Mouse (Mus musculus): ENCODE results near the gene Fam168b.

Gene Fam168b

DNA sequence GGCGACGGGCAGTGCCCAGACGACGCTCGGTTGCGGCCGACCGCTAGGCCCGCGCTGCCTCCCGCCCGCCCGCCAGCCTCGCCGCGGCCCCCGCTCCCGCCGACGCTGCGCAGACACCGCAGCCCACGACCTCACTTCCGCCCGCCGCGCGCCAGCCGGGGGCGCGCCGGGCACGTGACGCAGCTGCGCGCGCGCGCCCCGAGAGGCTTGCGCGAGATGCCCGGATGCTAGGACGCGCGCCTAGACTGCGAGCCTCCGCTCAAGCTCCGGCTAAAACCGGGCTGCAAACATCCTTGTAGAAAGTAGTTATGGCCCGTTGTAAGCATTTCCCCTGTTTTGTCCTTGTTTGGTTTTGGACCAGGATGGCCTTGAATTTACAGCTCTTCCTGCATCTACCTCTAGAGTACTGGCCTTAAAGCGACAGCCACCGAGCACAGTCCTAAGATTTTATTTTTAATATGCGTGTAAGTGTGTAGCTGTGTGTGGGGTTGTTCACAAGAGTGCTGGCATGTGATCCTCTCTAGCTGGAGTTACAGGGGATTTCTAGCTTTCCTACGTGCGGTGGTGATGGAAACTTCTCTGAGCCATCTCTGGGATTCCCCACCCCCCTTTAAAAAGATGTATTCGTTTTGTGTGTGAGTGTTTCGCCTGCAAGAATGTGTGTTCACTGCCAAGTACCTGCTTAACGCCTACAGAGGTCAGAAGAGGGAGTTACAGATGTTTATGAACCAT is at the start of gene Fam168b:
Gene Fam168b (minus strand): TSS at position 179 of the 732 bp plus-strand sequence.
- peak; percentile 91 for DNase-seq

DNA sequence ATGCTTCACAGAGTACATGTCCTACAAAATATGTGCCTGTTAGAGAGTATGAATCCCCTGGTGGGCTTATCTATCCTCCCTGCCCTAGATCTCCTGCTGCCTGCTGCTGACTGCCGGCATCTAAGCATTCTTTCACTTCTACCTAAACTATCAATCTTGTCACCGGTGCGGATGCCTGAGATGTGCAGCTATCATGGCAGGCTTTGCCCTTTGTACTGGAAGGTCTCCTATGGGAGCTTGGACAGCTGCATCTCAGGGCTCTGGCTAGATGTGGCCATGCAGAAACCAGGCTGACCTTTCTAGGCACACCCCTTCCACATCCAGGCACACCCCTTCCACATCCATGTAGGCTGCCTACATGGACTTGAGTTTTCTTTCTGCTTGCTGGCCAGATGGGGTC is 49.6 kb upstream of the Fam168b start:
- no peak for DNase-seq

DNA sequence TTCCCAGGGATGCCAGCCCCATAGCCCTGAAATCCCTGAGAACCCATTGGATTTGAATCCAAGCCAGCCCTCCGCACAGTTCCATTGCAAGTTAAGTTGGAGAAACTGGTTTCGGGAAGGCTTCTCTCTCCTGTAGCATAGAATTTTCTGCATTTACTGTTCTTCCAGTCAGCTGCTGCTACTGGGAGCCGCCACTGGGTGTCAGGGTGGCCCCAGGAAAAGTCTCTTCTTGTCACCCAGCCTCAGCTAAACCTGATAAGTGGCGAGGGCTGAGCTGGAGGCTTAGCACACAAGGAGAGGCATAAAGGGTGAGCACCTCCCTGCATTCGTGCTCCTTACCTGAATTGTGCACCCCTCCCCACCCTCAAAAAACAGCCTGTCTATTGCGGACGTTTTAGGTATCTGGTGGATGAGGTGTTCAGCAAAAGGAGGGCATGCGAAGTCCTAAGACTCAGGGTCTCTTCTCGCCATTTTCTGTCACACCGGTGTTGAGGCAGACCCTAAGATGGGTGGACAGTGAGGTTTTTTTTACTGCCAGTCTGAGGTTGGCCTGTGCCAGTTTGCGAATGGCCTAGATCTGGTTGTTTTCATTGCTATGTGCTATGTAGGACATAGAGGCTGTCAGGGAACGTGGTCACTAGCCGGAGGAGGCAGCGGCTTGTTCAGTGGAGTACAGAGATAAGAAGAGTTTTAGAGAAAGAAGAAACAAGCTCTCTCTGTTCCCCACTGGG is 48.9 kb upstream of the Fam168b start:
- DNase-seq, result peak; percentile 43

DNA sequence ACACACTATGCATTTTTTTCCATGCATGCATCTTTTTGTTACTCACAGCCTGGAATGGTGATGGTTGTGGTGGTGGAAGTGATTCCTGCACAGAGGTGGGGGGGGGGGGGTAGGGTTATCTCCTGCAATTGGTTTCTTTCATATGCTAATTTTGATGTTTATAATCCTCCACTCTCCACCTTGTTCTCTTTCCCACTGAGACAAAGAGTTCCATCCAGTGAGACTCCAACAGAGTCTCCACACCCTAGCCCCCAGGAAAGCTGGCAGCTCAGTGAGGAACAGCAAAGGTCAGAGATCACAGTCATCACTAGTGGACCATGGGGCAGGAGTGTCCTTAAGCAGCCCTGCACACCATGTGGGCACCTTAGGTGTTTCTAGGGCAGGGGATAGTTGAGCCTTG is 40.9 kb upstream of the Fam168b start:
- no peak for DNase-seq

DNA sequence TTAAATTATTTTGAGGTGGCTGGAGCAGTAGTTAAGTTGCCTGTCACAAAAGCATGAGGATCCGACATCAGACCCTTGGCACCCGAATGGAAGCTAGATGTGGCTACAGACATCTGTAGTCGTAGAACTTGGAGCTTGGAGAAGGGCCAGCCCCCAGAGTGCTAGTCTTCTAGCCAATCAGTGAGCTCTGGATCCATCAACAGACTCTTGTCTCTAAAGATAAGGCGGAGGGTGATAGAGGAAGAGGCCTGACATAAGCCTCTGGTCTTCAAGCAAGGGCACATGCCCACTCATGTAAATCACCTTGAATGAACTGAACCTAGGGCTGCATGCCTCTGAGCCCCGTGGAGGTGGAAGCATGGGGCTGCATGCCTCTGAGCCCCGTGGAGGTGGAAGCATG is 36.7 kb upstream of the Fam168b start:
- no peak for DNase-seq

DNA sequence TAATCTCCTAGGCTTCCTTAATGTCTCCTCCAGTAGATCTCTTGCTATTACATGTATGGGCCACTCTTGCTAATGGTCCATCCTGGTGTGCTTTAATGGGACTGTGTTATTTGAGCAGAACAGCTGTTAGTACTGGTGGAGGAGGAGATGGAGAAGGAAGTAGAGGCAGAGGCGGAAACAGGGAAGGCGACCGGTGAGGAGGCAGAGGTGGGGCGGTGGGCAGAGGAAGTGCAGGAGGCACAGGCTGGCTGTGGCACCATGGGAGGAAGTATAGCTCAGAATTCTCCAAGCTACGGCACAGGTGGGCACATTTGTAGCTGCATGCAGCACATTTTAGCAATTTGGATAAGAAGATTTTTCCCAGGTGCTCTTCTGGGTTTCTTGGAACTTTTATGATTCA is 30.7 kb upstream of the Fam168b start:
- DNase-seq, result no peak

DNA sequence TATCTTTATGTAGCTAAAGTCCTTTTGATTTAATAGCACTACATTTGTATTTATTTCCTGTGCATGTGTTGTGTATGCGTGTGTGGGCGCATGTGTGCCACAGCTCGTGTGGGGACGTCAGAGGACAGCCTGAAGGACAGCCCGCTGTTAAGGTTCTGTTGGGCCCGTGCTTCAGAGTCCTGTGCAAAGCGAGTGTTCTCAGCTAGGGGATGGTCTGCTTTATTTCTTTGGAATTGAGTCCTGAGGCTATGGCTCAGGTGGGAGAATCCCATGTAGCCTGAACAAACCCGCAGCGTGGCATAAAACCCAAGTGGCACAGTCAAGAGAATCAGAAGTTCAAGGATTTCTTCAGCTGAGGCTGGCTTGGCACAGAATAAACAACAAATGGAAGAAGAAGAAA is 28.3 kb upstream of the Fam168b start:
- no peak for DNase-seq

DNA sequence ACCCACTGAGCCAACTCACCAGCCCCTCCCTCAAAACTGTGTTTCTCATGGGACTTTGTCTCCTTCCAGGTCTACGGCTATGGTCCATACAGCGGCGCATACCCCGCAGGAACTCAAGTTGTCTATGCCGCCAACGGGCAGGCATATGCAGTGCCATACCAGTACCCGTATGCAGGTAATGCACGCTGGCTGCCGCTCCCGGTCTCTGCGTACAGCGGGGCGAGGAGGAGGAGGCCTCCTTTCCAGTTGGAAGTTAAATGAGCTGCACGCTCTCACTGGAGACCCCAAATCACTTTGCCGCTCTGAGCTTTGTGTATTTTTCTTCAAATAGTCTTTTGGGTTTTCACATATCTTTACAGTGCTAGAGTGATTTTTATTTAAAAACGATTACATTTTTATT is 26.4 kb upstream of the Fam168b start:
- no peak for DNase-seq

DNA sequence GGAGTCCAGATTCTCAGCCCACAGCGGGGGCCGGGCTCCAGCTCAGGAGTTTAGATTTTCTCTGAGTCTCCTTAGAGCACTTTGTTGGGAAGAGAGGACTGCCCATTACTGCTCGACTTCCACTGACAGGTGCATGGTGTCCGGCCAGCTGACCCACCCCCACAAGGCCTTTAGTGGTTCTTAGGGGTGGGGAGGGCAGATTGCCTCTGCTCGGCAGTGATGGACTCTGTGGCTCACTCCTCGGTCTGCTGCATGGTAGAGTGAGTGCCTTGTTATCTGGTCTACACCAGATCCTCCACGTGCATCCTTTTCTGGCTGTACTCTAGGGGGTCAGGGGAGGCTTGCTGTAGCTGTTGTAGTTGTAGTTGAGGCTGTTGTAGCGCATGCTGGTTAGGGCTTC is 25.5 kb upstream of the Fam168b start:
- no peak for DNase-seq

DNA sequence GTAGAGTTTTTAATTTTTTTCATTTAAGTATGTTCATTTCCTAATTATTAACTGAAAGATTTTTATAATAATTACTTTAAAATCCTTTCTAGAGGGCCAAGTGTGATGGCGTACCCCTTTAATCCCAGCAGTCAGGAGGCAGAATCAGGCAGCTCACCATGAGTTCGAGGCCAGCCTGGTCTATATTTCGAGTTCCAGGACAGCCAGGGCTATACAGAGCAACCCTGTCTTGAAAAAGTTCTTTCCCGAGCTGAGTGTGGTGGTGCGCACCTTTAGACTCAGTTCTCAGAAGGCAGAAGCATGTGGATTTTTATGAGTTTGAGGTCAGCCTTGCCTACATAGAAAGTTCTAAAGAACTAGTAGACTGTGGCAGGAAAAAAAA is 24.7 kb upstream of the Fam168b start:
- DNase-seq, result no peak

DNA sequence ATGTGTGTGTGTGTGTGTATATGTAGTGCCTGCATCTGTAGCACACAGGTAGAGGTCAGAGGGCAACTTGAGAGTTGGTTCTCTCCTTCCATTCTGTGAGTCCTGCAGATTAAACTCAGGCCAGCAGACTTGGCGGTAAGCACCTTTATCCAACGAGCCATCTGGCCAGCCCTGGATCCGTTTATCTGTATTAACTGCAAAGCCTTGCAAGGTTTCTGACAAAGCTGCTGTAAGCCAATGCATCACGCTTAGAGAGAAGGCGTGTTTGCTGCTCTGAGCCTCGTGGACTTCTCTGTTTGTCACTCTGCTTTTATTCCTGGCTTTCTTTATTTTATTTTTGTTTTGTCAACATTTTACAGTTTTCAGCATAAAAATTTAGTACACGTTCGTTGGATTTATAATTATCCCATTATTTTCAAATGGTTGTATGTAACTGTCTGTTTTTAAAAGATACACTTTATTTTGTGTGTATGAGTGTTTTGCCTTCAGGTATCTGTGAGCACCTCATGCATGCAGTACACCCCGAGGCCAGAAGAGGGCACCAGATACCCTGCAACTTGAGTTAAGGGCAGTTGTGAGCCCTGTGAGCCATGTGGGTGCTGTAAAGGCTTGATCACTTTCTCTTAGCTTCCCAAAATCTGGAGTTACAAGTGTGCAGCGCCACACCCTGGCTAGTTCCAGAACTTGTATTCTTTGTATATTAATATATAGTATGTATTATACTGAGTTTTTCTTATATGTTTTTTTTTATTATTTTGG is 24.1 kb upstream of the Fam168b start:
- peak; percentile 84 for DNase-seq

DNA sequence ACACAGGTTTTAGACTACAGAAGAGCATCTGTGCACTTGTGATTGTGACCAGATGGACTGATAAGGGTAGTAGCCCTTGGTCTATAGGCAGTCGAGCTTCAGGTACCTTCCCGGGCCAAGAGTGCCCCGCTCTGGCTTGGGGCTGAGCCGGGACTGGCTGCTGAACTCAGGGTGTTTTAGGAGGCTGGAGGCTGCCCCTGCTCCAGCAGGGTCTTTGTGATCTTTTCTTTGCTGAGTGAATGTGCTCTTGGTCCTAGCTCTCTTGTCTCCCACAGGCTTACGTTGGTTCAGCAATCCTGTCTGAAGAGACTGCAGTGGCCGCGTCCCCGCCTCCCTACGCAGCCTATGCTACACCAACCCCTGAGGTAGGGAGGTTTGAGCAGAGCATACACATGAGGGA is 23.0 kb upstream of the Fam168b start:
- DNase-seq, result no peak

DNA sequence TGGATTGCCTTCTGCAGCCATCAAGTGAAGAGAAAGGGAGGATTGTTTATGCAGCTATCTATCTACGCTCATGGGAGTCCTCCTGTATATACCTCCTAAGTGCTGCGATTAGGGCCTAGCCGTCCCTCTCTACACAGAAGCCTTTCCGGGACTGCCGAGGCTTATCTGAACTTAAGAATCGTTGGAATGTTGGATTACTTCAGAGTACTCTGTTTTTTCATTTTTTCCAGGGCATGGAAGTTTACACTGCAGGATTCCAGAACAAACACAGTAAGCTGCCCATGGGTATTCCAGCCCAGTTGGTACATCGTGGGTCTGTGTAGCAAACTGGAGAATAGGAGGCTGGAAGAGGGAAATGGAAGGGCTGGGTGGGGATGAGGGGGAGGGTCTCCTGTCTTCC is 21.4 kb upstream of the Fam168b start:
- DNase-seq, result no peak

DNA sequence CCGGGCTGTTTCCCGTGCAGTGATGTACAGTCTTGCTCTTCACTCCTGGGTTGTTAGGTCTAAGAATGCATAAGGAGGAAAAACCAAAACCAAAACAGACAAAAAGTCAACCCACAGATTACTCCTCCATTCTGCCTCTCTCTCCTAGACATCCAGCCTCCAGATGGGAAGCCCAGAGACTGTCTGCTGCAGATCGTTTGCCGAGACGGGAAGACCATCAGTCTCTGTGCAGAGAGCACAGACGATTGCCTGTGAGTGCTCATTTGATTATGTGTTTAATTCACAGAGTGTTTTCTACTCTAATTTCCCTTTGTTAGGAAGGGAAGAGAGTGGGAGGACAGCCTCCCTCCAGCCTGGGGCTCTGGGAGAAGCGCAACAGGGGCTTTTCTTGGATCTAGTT is 20.5 kb upstream of the Fam168b start:
- DNase-seq, result no peak

DNA sequence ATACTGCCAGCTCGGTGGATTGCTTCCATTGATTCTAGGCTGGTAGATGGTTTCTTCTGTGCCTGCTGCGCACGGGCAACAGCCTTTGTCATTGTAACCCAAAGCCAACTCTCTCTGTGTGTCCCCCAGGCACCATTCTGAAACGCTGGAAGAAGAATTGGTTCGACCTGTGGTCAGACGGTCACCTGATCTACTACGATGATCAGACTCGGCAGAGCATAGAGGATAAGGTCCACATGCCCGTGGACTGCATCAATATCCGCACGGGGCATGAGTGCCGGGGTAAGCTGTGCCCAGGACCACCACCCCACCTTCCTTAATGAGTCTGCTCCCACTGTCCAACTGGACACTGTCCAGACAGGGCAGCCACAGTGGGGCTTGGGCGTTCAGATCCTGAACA is 20.0 kb upstream of the Fam168b start:
- no peak for DNase-seq

DNA sequence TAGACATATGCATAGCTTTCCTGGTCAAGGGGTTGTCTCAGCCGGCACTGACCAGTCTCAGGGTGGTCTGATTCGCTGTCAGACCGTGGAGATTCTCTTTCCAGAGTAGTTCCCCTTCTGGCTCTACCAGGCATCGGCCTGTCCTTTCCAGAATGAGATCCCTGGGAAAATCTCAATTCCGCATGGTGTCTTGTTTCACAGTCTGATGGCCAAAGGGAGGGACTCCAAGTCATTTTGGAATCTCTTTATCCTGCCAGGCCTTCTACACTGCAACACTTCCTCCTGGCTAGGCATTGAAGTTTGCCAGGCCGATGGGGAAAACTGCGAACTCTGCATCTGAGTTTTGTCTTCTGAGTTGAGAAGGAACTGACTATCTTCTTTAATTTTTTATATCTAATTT is 17.3 kb upstream of the Fam168b start:
- no peak for DNase-seq

DNA sequence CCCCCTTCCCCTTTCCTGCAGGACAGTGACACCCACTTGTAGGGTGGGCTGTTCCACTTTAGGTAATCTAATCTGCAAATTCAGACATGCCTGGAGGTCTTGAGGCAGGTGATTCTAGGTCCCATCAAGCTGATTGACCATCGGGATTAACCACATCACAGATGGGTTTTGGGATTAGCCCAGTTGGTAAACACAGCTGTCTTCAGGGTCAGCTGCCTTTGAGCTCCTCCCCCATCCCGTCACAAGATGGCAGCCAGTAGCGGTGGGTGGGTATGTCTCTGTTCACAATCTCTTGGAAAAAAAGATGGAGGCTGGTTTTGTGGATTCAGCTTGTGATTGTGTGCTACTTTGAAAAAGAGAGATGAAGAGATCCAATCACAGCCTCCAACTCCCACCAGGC is 16.9 kb upstream of the Fam168b start:
- no peak for DNase-seq

DNA sequence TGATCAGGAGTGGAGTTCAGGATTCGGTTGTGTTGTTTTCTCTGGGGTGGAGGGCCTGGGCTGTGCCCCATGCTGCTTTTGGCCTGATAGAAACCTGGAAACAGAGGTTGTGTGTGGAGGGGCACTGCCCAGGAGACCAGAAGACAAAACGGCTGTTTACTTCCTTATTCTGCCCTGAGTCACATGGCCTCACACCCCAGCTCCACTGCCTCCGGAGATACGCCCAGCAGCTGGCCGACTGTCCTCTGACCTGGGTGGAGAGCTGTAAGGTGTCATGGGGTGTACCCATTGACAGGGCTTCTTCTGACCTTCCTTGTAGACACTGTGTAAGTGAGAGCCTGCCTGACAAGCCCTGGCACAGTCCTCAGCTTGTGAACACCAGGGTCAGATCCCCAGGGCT is 15.8 kb upstream of the Fam168b start:
- DNase-seq, result no peak

DNA sequence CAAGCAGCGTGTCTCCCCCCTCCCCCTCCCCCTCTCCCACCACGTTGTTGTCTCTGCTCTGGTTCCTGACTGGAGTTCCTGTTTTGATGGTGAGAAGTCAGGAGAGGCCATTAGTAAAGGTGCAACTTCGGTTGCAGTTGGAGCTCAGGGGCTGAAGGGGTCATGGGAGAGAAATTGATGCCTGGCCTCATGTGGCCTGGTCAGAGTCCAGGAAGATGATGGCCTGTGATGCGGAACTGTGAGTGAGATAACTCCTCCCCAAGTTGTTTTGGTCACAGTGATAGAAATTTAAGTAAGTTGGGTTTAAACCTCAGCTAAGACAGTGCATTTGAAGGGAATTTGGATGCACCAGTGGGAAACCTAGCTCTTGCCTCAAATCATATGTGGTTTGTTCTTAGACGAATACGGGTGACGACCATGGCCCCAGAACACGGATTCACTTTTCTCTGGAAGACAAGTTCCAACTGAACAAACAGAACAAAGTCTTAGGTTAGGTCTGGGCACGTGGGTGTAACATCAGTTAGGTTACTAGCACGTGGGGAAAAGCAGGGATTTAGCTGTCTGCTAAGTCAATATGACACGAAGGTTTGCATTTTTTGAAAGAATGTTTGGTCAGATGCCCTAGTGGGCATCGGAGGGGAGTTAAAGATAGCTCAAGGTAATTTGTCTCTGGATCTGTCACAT is 12.3 kb upstream of the Fam168b start:
- DNase-seq, result no peak

DNA sequence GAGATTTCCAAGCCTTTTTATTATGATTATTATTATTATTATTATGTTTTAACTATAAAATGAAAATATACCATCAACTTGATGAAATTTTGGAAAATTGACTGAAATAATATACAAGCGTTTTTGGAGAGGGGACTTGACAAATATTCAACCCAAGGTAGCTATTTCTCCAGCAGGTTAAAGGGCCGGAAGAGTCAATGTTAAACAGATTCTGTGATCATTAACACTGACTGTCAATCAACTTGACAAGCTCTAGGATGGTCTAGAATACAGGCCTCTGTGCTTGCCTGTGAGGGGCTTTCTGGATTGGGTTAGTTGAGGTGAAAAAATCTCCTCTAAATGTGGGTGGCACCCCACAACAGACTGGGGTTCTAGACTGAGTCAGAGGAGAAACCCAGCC is 10.9 kb upstream of the Fam168b start:
- DNase-seq, result no peak

DNA sequence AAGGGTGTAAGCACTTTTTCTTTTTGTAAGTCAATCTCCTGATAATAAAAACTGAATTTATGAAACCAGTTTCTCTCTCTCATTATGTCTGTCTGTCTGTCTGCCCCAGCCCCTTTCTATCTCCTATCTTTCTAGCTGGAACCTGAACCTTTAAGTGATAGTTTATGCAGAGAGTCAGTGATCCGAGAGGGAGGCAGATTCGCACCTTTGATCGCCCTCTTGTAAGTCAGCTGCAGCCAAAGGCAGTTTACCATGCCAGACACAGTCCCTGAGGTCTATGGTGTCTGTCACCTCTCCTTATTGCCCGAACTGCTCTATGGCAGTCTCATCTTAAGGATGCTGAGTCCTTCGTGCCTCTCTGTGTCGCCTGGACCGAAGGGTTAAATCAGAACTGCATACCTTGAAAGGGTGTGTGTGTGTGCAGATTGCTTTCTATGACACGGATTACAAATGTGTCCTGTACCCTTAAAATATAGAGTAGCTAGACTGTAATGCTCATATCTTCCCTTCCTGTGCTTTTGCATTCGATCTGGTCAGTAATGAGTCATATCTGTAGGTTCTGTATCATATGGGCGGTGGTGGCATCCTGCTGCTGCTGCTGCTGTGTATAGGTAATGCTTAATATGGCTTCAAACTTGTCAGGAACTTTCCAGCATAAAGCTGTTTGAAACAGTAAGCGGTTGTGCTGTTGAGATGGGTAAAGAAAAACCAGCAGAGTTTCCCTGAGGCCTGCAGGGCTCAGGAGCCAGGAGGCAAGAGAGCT is 9.4 kb upstream of the Fam168b start:
- no peak for DNase-seq

DNA sequence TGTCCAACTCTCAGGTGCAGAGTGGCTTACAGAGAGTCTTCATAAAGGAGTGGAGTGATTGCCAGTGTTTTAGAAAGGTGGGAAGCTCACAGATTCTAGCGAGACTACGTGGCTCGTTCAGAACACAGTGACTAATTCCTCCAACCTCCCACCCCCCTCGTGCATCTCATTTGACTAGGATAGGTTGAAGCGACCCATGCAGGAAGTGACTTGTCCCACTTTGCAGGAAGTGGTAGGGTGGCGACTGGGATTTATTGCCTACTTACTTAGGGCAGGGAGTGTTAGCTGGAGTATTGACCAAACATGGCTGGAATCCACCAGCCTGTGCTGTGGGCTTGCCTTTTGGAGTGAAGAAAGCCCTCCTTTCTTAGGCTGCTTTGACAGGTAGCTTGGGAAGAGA is 8.7 kb upstream of the Fam168b start:
- DNase-seq, result no peak
